Mouse (Mus musculus) G1E (cell line): ENCODE measurements around the gene Syt11.
"Not testable (repeated sequence)": the region's sequence is repeated elsewhere in the genome, so short reads cannot be mapped to it uniquely, and the experiment has no call there.

Source experiments
- CTCF ChIP-seq: IDR thresholded peaks from 2 replicates; pipeline ENCODE4 v1.5.1; 2012; ENCODE audit warnings: low read depth, low read length, inconsistent platforms, mixed read lengths
- GATA1 ChIP-seq: IDR thresholded peaks from 2 replicates; pipeline ENCODE4 v1.6.1; 2012; ENCODE audit warnings: borderline replicate concordance, low read length, inconsistent platforms, mixed read lengths
- GATA2 ChIP-seq: IDR thresholded peaks from 2 replicates; pipeline ENCODE4 v1.6.1; 2012; ENCODE audit warnings: low read depth, low read length, inconsistent platforms, borderline replicate concordance
- POLR2AphosphoS5 ChIP-seq: IDR thresholded peaks from 2 replicates; pipeline ENCODE4 v1.6.1; 2012; ENCODE audit warnings: low read depth, low read length, inconsistent platforms; ENCODE audit not compliant: insufficient replicate concordance
- TAL1 ChIP-seq: conservative IDR thresholded peaks from 2 replicates; pipeline ENCODE4 v1.6.1; 2012; ENCODE audit warnings: low read depth, low read length, inconsistent platforms, mixed read lengths

DNA sequence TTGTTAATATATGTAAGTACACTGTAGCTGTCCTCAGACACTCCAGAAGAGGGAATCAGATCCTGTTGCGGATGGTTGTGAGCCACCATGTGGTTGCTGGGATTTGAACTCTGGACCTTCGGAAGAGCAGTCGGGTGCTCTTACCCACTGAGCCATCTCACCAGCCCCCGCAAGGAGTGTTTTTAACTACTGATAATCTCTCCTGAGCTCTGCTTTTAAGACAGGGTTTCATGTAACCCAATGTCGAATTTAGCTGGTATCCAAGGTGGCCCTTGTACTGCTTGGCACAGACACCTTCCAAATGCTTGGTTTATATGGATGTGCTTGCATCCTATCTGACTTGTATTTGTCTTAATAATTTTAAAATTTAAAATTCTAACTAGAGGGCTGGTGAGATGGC, 59.2 kb downstream of the Syt11 start:
- not testable (repeated sequence) for TF ChIP-seq CTCF, TAL1, GATA1, GATA2, POLR2AphosphoS5
